Mouse (Mus musculus) MEL (cell line): ENCODE measurements around the gene Gm20388. TPM values are rescaled to one million over a fixed set of nuclear protein-coding genes. Genes with fewer than 3 reads are reported as not detected.

Experiments used
- DNase-seq: peaks from one replicate; pipeline ENCODE4 v3.0.0; 2011; ENCODE audit warnings: low read depth, low spot score
- H3K27ac ChIP-seq: 2 replicates; pipeline ENCODE4 v1.5.1; 2012; ENCODE audit warnings: low read depth, mild to moderate bottlenecking, control low read depth, low read length, moderate library complexity; ENCODE audit not compliant: control insufficient read depth
- H3K27me3 ChIP-seq, 2 experiments: fragments of 150-350 bp in 1 of 2; sonication (generic) in 1 of 2; 2 replicates each; pipeline ENCODE4 v1.6.1; 2012; ENCODE audit warnings: low read length in 2 of 2, mild to moderate bottlenecking in 2 of 2, improper control_type of control experiment in 1 of 2, moderate library complexity in 1 of 2; ENCODE audit not compliant: insufficient read depth in 2 of 2, control insufficient read depth in 1 of 2
- H3K36me3 ChIP-seq, 2 experiments: 2 replicates each; pipeline ENCODE4 v1.6.1; 2012 to 2014; ENCODE audit warnings: low read length in 2 of 2, improper control_type of control experiment in 1 of 2, inconsistent platforms in 1 of 2, mild to moderate bottlenecking in 1 of 2; ENCODE audit not compliant: insufficient read depth in 2 of 2, control insufficient read depth in 1 of 2
- H3K4me1 ChIP-seq, 2 experiments: fragments of 150-350 bp in 1 of 2; sonication (generic) in 1 of 2; 2 replicates each; pipeline ENCODE4 v1.6.1; 2012; ENCODE audit warnings: low read length in 2 of 2, improper control_type of control experiment in 1 of 2, mild to moderate bottlenecking in 1 of 2; ENCODE audit not compliant: insufficient read depth in 2 of 2, control insufficient read depth in 1 of 2
- H3K4me3 ChIP-seq, 2 experiments: fragments of 150-350 bp in 1 of 2; sonication (generic) in 1 of 2; 2 replicates each; pipeline ENCODE4 v1.5.1; 2012; ENCODE audit warnings: low read depth in 2 of 2, low read length in 2 of 2, mild to moderate bottlenecking in 2 of 2, moderate library complexity in 2 of 2, control low read depth in 1 of 2, improper control_type of control experiment in 1 of 2; ENCODE audit not compliant: control insufficient read depth in 1 of 2, insufficient read depth in 1 of 2
- H3K79me2 ChIP-seq: 2 replicates; pipeline ENCODE4 v1.6.1; 2012; ENCODE audit warnings: mild to moderate bottlenecking, low read length, moderate library complexity; ENCODE audit not compliant: control insufficient read depth, poor library complexity, insufficient read depth
- H3K9ac ChIP-seq: 2 replicates; pipeline ENCODE4 v1.6.1; 2012; ENCODE audit warnings: low read depth, mild to moderate bottlenecking, control low read depth, low read length, moderate library complexity; ENCODE audit not compliant: control insufficient read depth, poor library complexity, severe bottlenecking
- H3K9me3 ChIP-seq: fragments of 150-350 bp; sonication (generic); replicated peaks from 2 replicates; pipeline ENCODE4 v1.6.1; 2012; ENCODE audit warnings: mild to moderate bottlenecking, low read length, improper control_type of control experiment, moderate library complexity; ENCODE audit not compliant: insufficient read depth
- BHLHE40 ChIP-seq: IDR thresholded peaks from 2 replicates; pipeline ENCODE4 v1.6.1; 2012; ENCODE audit warnings: low read depth, mild to moderate bottlenecking, inconsistent platforms, low read length, improper control_type of control experiment, borderline replicate concordance
- CHD1 ChIP-seq: IDR thresholded peaks from 2 replicates; pipeline ENCODE4 v1.6.1; 2012; ENCODE audit warnings: low read depth, mild to moderate bottlenecking, inconsistent platforms, low read length, improper control_type of control experiment
- CTCF ChIP-seq, 3 experiments: IDR thresholded peaks in 2 of 3; conservative IDR thresholded peaks in 1 of 3; 2 replicates each; pipeline ENCODE4 v1.5.1; 2011 to 2012; ENCODE audit warnings: low read length in 3 of 3, low read depth in 2 of 3, mild to moderate bottlenecking in 2 of 3, improper control_type of control experiment in 1 of 3, inconsistent platforms in 1 of 3, mixed read lengths in 1 of 3, moderate library complexity in 1 of 3; ENCODE audit not compliant: control insufficient read depth in 1 of 3, insufficient read depth in 1 of 3, poor library complexity in 1 of 3, severe bottlenecking in 1 of 3
- EP300 ChIP-seq, 2 experiments: IDR thresholded peaks; 2 replicates each; pipeline ENCODE4 v1.6.1; 2011; ENCODE audit warnings: improper control_type of control experiment in 2 of 2, low read length in 2 of 2, low read depth in 1 of 2, mild to moderate bottlenecking in 1 of 2
- ETS1 ChIP-seq: IDR thresholded peaks from 2 replicates; pipeline ENCODE4 v1.6.1; 2012; ENCODE audit warnings: low read depth, mild to moderate bottlenecking, inconsistent platforms, low read length, improper control_type of control experiment, moderate library complexity
- GABPA ChIP-seq: IDR thresholded peaks from 2 replicates; pipeline ENCODE4 v1.6.1; 2012; ENCODE audit warnings: low read depth, mild to moderate bottlenecking, inconsistent platforms, low read length, improper control_type of control experiment, moderate library complexity
- KAT2A ChIP-seq: conservative IDR thresholded peaks from 2 replicates; pipeline ENCODE4 v1.6.1; 2012; ENCODE audit warnings: low read depth, low read length, improper control_type of control experiment, inconsistent platforms
- MAX ChIP-seq: IDR thresholded peaks from 2 replicates; pipeline ENCODE4 v1.6.1; 2011; ENCODE audit warnings: low read length, improper control_type of control experiment
- MAZ ChIP-seq: IDR thresholded peaks from 2 replicates; pipeline ENCODE4 v1.6.1; 2012; ENCODE audit warnings: low read depth, mild to moderate bottlenecking, inconsistent platforms, low read length, improper control_type of control experiment
- MXI1 ChIP-seq: IDR thresholded peaks from 2 replicates; pipeline ENCODE4 v1.6.1; 2011; ENCODE audit warnings: mild to moderate bottlenecking, low read depth, low read length, improper control_type of control experiment
- MYC ChIP-seq: IDR thresholded peaks from 2 replicates; pipeline ENCODE4 v1.6.1; 2011; ENCODE audit warnings: low read depth, mild to moderate bottlenecking, low read length, improper control_type of control experiment, moderate library complexity
- NELFE ChIP-seq: IDR thresholded peaks from 2 replicates; pipeline ENCODE4 v1.6.1; 2011; ENCODE audit warnings: low read depth, low read length, improper control_type of control experiment
- POLR2A ChIP-seq, 2 experiments: IDR thresholded peaks; 2 replicates each; pipeline ENCODE4 v1.6.1; 2011 to 2012; ENCODE audit warnings: low read length in 2 of 2, mild to moderate bottlenecking in 2 of 2, control low read depth in 1 of 2, improper control_type of control experiment in 1 of 2, low read depth in 1 of 2, moderate library complexity in 1 of 2; ENCODE audit not compliant: control insufficient read depth in 1 of 2, insufficient read depth in 1 of 2, poor library complexity in 1 of 2
- POLR2AphosphoS2 ChIP-seq: IDR thresholded peaks from 2 replicates; pipeline ENCODE4 v1.6.1; 2011; ENCODE audit warnings: low read length, improper control_type of control experiment
- RCOR1 ChIP-seq: IDR thresholded peaks from 2 replicates; pipeline ENCODE4 v1.6.1; 2012; ENCODE audit warnings: low read depth, mild to moderate bottlenecking, inconsistent platforms, low read length, improper control_type of control experiment
- SIN3A ChIP-seq: IDR thresholded peaks from 2 replicates; pipeline ENCODE4 v1.6.1; 2012; ENCODE audit warnings: low read length, improper control_type of control experiment, inconsistent platforms
- SMC3 ChIP-seq: IDR thresholded peaks from 2 replicates; pipeline ENCODE4 v1.6.1; 2011; ENCODE audit warnings: low read depth, low read length, improper control_type of control experiment
- TBP ChIP-seq: IDR thresholded peaks from 2 replicates; pipeline ENCODE4 v1.8.0; 2011; ENCODE audit warnings: low read depth, low read length, improper control_type of control experiment
- TCF12 ChIP-seq: IDR thresholded peaks from 2 replicates; pipeline ENCODE4 v1.6.1; 2014; ENCODE audit warnings: low read depth, mild to moderate bottlenecking, inconsistent platforms, low read length, improper control_type of control experiment, moderate library complexity
- UBTF ChIP-seq: IDR thresholded peaks from 2 replicates; pipeline ENCODE4 v1.6.1; 2012; ENCODE audit warnings: low read depth, mild to moderate bottlenecking, inconsistent platforms, low read length, improper control_type of control experiment, moderate library complexity, borderline replicate concordance; ENCODE audit not compliant: insufficient read depth
- USF1 ChIP-seq: IDR thresholded peaks from 2 replicates; pipeline ENCODE4 v1.6.1; 2014; ENCODE audit warnings: low read depth, mild to moderate bottlenecking, inconsistent platforms, low read length, improper control_type of control experiment, moderate library complexity
- ZC3H11A ChIP-seq: IDR thresholded peaks from 2 replicates; pipeline ENCODE4 v1.6.1; 2012; ENCODE audit warnings: low read depth, mild to moderate bottlenecking, inconsistent platforms, low read length, improper control_type of control experiment
- ZKSCAN1 ChIP-seq: IDR thresholded peaks from 2 replicates; pipeline ENCODE4 v1.6.1; 2012; ENCODE audit warnings: low read depth, mild to moderate bottlenecking, inconsistent platforms, low read length, improper control_type of control experiment, moderate library complexity
- ZMIZ1 ChIP-seq: IDR thresholded peaks from 2 replicates; pipeline ENCODE4 v1.6.1; 2012; ENCODE audit warnings: low read depth, mild to moderate bottlenecking, inconsistent platforms, low read length, improper control_type of control experiment, moderate library complexity
- ZNF384 ChIP-seq: IDR thresholded peaks from 2 replicates; pipeline ENCODE4 v1.6.1; 2012; ENCODE audit warnings: low read depth, mild to moderate bottlenecking, inconsistent platforms, low read length, improper control_type of control experiment
- polyA plus RNA-seq, 2 experiments: library from polyadenylated mRNA; stranded (reverse) in 1 of 2; unstranded in 1 of 2; fragments of >175 nt in 1 of 2; fragments of >200 nt in 1 of 2; gene quantifications; 2 replicates each; pipeline versions ENCODE4 v1.2.1 to v1.2.4; 2012; ENCODE audit warnings: low replicate concordance in 2 of 2, low read depth in 1 of 2; ENCODE audit not compliant: insufficient read length in 2 of 2, insufficient read depth in 1 of 2, missing spikeins in 1 of 2
- total RNA-seq: library from RNA; depleted of rRNA; stranded (reverse); fragments of 300-350 nt; gene quantifications from 2 replicates; pipeline ENCODE4 v1.2.3, GENCODE M21; 2012

The Gm20388 gene
- total and polyA plus RNA-seq, 3 experiments = 11.1 to 17.8 TPM; not detected in 1

DNA sequence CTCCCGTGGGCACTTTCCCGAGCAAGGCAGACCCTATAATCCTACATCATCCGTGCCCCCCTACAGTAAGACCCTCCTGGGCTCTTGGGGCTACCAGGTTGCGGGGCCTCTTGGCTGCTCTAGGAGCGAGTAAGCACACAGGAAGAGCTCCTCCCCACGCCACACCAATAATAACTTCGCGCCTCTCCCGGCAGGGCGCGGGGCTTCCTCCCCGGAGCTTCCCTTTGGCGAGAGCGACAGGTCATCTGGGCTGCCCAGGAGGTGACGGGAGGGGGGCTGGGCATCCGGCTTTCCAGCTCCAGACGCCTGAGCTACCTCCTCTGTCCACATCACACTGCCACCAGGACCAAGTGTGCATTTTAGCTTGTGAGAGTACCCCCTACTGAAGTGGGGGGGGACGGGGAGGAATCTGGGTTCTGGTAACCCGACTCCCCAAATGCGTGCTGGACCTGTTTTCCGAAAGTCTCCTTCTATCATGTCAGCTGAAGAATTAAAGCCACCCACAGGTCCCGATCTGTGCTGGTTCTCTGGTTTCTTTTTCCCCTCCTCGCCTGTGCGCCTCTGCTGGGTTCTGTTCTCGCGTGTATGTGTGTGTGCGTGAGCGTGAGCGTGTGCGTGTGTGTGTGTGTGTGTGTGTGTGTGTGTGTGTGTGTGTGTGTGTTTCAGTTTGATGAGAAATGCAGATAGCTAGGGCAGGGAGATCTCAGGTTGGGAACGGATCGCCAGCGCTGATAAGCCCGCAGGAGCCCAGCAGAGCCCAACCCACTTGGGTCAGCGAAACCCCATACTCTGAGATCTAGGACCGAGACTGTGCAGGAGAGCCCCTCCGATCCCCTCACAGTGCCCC is 2372.9 kb downstream of the Gm20388 start (continued):
- TF ChIP-seq GABPA = no peak
- TF ChIP-seq TBP = peak; percentile 5

DNA sequence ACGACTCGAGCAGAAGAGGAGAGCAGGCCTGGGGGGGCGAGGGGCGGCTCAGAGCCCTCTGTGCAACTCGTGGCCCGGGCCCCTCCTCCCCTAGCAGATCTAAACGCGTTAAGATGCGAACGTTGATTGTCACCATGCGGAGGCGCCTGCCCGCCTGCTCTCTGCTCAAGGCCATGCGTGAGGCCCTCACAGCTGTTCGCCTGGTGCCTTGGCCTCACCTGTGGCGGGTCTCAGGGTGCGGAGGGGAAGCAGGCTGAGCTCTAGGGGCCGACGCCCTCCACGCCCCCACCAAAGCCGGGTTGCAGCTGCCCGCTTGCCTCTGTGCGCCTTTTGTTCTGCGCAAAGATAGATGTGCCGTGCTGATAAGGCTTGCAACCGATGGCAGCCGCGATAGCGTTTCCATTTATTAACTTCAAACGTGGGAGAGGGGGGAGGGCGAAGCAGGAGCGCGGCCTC is 2373.6 kb downstream of the Gm20388 start:
- Histone ChIP-seq H3K4me3 (peak overlapping the region; percentile 75 to 87), H3K36me3 (peaks cover 0 to 43% of the 10 kb centered on the region in 2 experiments; a peak in 3 of 4 replicates), H3K4me1 (peaks cover 14 to 49% of the 10 kb centered on the region in 2 experiments; a peak in 3 of 4 replicates), H3K27ac (peak overlapping the region; percentile 91), H3K9ac (peak overlapping the region; percentile 92), H3K27me3 (no peaks in the 10 kb centered on the region), H3K9me3 (no peaks in the 10 kb centered on the region), H3K79me2 (peaks cover 75% of the 10 kb centered on the region)
- DNase-seq = peak; percentile 83
- TF ChIP-seq SIN3A (no peak), MAZ (no peak), BHLHE40 (0 out of 2 replicates have a peak, but pooled peaks have one; percentile 2), MAX (peak; percentile 41), ZNF384 (no peak), POLR2A (IDR thresholded peaks at IDR 0.05; ENCODE audit: control insufficient read depth in 1 of 2, insufficient read depth in 1 of 2, low read depth in 1 of 2, low read length in 2 of 2, poor library complexity in 1 of 2) (peak; percentile 11 to 50; a peak in 1 of 4 replicates), ETS1 (no peak; the same call in none of the 2 replicates), GABPA (no peak), ZKSCAN1 (no peak), MXI1 (no peak; the same call in 1 of the 2 replicates), USF1 (no peak), ZC3H11A (no peak), SMC3 (0 out of 2 replicates have a peak, but pooled peaks have one; percentile 6), NELFE (peak; percentile 30; the same call in 1 of the 2 replicates), CHD1 (no peak)

DNA sequence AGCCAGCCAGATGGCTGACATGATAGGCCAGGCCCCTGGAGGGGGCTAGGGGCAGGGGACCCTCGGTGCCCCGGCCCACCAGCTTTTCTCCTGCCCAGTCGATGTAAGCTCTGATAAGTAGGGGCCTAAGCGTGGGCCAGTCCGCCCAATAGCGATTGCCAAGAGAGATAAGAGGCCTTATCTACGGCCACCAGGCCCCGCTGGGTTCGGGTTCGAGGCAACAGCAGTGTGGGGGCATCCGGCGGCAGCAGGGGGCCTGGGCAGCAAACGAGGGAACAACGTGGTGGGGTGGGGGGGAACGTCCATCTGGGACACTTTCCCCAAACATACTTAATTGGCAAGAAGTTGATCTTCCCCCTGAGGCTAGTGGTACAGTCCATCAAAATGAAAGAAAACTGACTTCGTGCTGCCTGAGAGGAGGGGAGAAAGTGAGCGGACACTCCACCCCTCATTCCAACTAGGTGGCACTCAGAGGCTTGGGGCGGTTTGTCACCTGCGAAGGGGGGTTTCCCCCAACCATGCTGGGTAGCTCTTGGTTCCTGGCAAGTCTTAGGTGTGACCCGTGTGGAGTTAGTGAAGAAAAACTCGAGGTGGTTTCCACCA is 2374.1 kb downstream of the Gm20388 start:
- peak overlapping the region; percentile 75 to 87 for H3K4me3 ChIP-seq
- H3K4me1 ChIP-seq = peaks cover 14 to 55% of the 10 kb centered on the region in 2 experiments; a peak in 3 of 4 replicates
- peak overlapping the region; percentile 91 for H3K27ac ChIP-seq
- H3K36me3 ChIP-seq = peaks cover 0 to 48% of the 10 kb centered on the region in 2 experiments; a peak in 3 of 4 replicates
- no peaks in the 10 kb centered on the region for H3K27me3 ChIP-seq
- peak overlapping the region; percentile 92 for H3K9ac ChIP-seq
- DNase-seq = peak; percentile 96
- peaks cover 81% of the 10 kb centered on the region for H3K79me2 ChIP-seq
- no peaks in the 10 kb centered on the region for H3K9me3 ChIP-seq
- TF ChIP-seq RCOR1 (0 out of 2 replicates have a peak, but pooled peaks have one; percentile 53), ZC3H11A (0 out of 2 replicates have a peak, but pooled peaks have one; percentile 1), MAZ (peak; percentile 97), UBTF (no peak), SIN3A (peak; percentile 82), ZKSCAN1 (no peak), TCF12 (peak; percentile 95), EP300 (IDR thresholded peaks at IDR 0.05; ENCODE audit: low read depth in 1 of 2, low read length in 2 of 2) (peak; percentile 86 to 94), POLR2AphosphoS2 (no peak; the same call in 1 of the 2 replicates), ZMIZ1 (0 out of 2 replicates have a peak, but pooled peaks have one; percentile 64), TBP (peak; percentile 70), ETS1 (peak; percentile 89), MYC (peak; percentile 87), NELFE (peak; percentile 52), KAT2A (no peak; the same call in 1 of the 2 replicates), CTCF (IDR thresholded peaks at IDR 0.05 in 2 of 3, conservative IDR thresholded peaks at IDR 0.05 in 1 of 3; ENCODE audit: control insufficient read depth in 1 of 3, insufficient read depth in 1 of 3, low read depth in 2 of 3, low read length in 3 of 3, poor library complexity in 1 of 3, severe bottlenecking in 1 of 3) (no peak)
